Comparison of ENCODE assay signal across 34 mouse cellular contexts in the genomic region with DNA sequence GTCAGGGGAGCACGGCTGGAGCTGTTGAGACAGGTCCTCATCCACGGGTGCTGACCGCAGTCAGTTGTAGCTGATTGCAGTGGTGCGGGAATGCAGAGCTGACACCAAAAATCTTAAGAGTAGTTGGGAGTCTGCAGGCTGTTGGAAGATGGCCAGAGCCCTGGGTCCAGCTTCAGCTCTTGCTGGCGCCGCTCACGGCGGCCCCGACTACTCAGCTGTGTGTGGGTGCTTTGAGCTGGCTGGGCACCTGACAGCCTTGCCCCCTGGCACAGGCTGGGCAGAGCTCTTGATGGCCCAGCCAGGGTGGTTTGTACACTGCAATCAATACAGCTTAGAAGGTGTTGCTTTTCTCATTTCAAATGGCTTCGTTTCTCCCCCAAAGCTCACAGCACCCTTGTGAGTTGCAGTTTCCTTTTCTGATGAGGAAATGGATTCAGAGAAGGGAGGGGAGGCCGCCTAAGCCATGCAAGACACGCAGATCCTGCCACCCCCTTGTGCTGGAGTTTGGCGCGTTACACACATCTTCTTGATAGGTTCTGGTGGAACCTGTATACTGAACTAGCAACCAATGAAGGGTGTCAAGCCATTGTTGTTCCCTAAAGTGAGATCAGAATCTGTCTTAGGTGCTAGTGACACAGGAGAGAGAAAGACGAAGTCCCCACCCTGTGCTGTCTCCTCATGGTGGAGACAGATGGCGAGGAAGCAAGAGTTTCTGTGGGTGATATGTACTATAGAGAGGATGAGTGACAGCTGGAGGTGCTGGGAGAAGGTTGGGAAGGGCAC. TPM values are rescaled to one million over a fixed set of nuclear protein-coding genes. Genes with fewer than 3 reads are reported as not detected.
DNase-seq lines count a peak whose midpoint lies in the region; ATAC-seq and TF ChIP-seq lines count a peak whose summit lies in the region.
"Had no signal": no experiment of that assay in that cellular context is flagged by ENCODE, and none has a peak within 500 bp of the region (broad histone marks: within the 10 kb centered on the region; RNA-seq: fewer than 3 reads in every experiment).

No protein-coding gene starts in this region.

- no peak overlapping the region for H3K4me3 ChIP-seq in midbrain, embryonic 11.5 days (ENCODE audit: low read depth, low read length)
- H3K4me3 ChIP-seq in midbrain, embryonic 15.5 days = no peak overlapping the region
- peak overlapping the region; percentile 27 to 31; a peak in 3 of 4 replicates for H3K4me3 ChIP-seq in MEL (ENCODE audit: control insufficient read depth in 1 of 2, insufficient read depth in 1 of 2, low read depth in 2 of 2, low read length in 2 of 2)
- no peak overlapping the region for H3K4me3 ChIP-seq in hindbrain, embryonic 10.5 days
- H3K4me3 ChIP-seq: erythroblast, embryonic 14.5 days; hindbrain, embryonic 13.5 days; limb, embryonic 10.5 days; limb, embryonic 15.5 days; liver, embryonic 13.5 days; megakaryocyte, embryonic 14.5 days; midbrain, embryonic 13.5 days; stomach, embryonic 15.5 days had no signal

- intact Hi-C loops in left cerebral cortex, postnatal 25 days (cut with DNase I) = loop anchor here (1.0 to 2.0 kb wide), 3 partner anchors 153 to 413 kb away; no protein-coding TSS in a partner anchor

- peak; percentile 60 to 73 for DNase-seq in frontal cortex, postnatal 36 days (ENCODE audit: low spot score in 2 of 2)
- no peak for DNase-seq in frontal cortex, postnatal 14 days (ENCODE audit: low spot score in 2 of 2)
- DNase-seq in midbrain, embryonic 11.5 days (ENCODE audit: low spot score, missing footprints) = peak; percentile 66
- peak; percentile 55 for DNase-seq in MEL (ENCODE audit: low read depth, low spot score)
- DNase-seq in left cerebral cortex, postnatal 25 days (ENCODE audit: low spot score in 2 of 2) = peak; percentile 46 to 89
- no peak for DNase-seq in hindbrain, embryonic 10.5 days (ENCODE audit: low spot score)
- DNase-seq in spleen, adult 18-20 months = no peak
- DNase-seq: gastrocnemius, postnatal 25 days; liver, embryonic 13.5 days had no signal

- H3K79me2 ChIP-seq in MEL (ENCODE audit: control insufficient read depth, insufficient read depth, low read length, poor library complexity) = no peaks in the 10 kb centered on the region

- no peak overlapping the region for H3K27ac ChIP-seq in midbrain, embryonic 11.5 days (ENCODE audit: low read depth, low read length)
- H3K27ac ChIP-seq in midbrain, embryonic 15.5 days = no peak overlapping the region
- no peak overlapping the region for H3K27ac ChIP-seq in MEL (ENCODE audit: control insufficient read depth, low read depth, low read length)
- H3K27ac ChIP-seq in hindbrain, embryonic 10.5 days = no peak overlapping the region
- H3K27ac ChIP-seq: hindbrain, embryonic 13.5 days; limb, embryonic 10.5 days; limb, embryonic 15.5 days; liver, embryonic 13.5 days; midbrain, embryonic 13.5 days; stomach, embryonic 15.5 days had no signal

- TF ChIP-seq POLR2A in MEL (IDR thresholded peaks at IDR 0.05; ENCODE audit: control insufficient read depth in 1 of 2, insufficient read depth in 1 of 2, low read depth in 1 of 2, low read length in 2 of 2, poor library complexity in 1 of 2) = no peak

- no peak for TF ChIP-seq CTCF in MEL (IDR thresholded peaks at IDR 0.05 in 2 of 3, conservative IDR thresholded peaks at IDR 0.05 in 1 of 3; ENCODE audit: control insufficient read depth in 1 of 3, insufficient read depth in 1 of 3, low read depth in 2 of 3, low read length in 3 of 3, poor library complexity in 1 of 3, severe bottlenecking in 1 of 3)

- H3K9ac ChIP-seq in midbrain, embryonic 11.5 days (ENCODE audit: low read length) = no peak overlapping the region
- H3K9ac ChIP-seq in midbrain, embryonic 15.5 days = no peak overlapping the region
- H3K9ac ChIP-seq in MEL (ENCODE audit: control insufficient read depth, low read depth, low read length, poor library complexity, severe bottlenecking) = peak overlapping the region; percentile 22; the same call in 1 of the 2 replicates
- H3K9ac ChIP-seq: hindbrain, embryonic 13.5 days; limb, embryonic 15.5 days; liver, embryonic 13.5 days; midbrain, embryonic 13.5 days; stomach, embryonic 15.5 days had no signal

- no peaks in the 10 kb centered on the region for H3K9me3 ChIP-seq in midbrain, embryonic 11.5 days (ENCODE audit: control insufficient read depth, low read length)
- no peaks in the 10 kb centered on the region for H3K9me3 ChIP-seq in midbrain, embryonic 15.5 days
- no peaks in the 10 kb centered on the region for H3K9me3 ChIP-seq in MEL (replicated peaks; ENCODE audit: insufficient read depth, low read length)
- no peaks in the 10 kb centered on the region for H3K9me3 ChIP-seq in hindbrain, embryonic 10.5 days
- H3K9me3 ChIP-seq: hindbrain, embryonic 13.5 days; limb, embryonic 10.5 days; limb, embryonic 15.5 days; liver, embryonic 13.5 days; midbrain, embryonic 13.5 days; stomach, embryonic 15.5 days had no signal

- TF ChIP-seq RAD21 in MEL (IDR thresholded peaks at IDR 0.05; ENCODE audit: low read depth, low read length) = no peak

- no peaks in the 10 kb centered on the region; the same call in 1 of the 2 replicates for H3K27me3 ChIP-seq in midbrain, embryonic 11.5 days (ENCODE audit: control insufficient read depth, insufficient read depth, low read length)
- H3K27me3 ChIP-seq in midbrain, embryonic 15.5 days (replicated peaks) = peaks cover 17% of the 10 kb centered on the region
- H3K27me3 ChIP-seq in MEL (ENCODE audit: control insufficient read depth in 1 of 2, insufficient read depth in 2 of 2, low read length in 2 of 2) = no peaks in the 10 kb centered on the region
- H3K27me3 ChIP-seq in hindbrain, embryonic 10.5 days (ENCODE audit: insufficient read depth, poor library complexity, severe bottlenecking) = peaks cover 90% of the 10 kb centered on the region
- H3K27me3 ChIP-seq: liver, embryonic 13.5 days; stomach, embryonic 15.5 days had no signal

- no peak for ATAC-seq in midbrain, embryonic 11.5 days (ENCODE audit: low FRiP score)
- ATAC-seq in midbrain, embryonic 15.5 days (replicated peaks) = no peak
- ATAC-seq: forebrain, embryonic 16.5 days; intestine, postnatal 0 days; lung, postnatal 0 days; midbrain, embryonic 13.5 days had no signal

- no peaks in the 10 kb centered on the region for H3K4me1 ChIP-seq in midbrain, embryonic 11.5 days (ENCODE audit: control insufficient read depth, insufficient read depth, low read length)
- no peaks in the 10 kb centered on the region for H3K4me1 ChIP-seq in midbrain, embryonic 15.5 days
- peaks cover 2 to 15% of the 10 kb centered on the region in 2 experiments; a peak in 3 of 4 replicates for H3K4me1 ChIP-seq in MEL (ENCODE audit: control insufficient read depth in 1 of 2, insufficient read depth in 2 of 2, low read length in 2 of 2)
- no peaks in the 10 kb centered on the region for H3K4me1 ChIP-seq in hindbrain, embryonic 10.5 days (replicated peaks)
- H3K4me1 ChIP-seq: hindbrain, embryonic 13.5 days; limb, embryonic 15.5 days; liver, embryonic 13.5 days; midbrain, embryonic 13.5 days had no signal

- 85% methylated on average over 16 of the region's 16 CpGs for WGBS in midbrain, embryonic 11.5 days
- 79% methylated on average over 16 of the region's 16 CpGs for WGBS in midbrain, embryonic 15.5 days
- WGBS in hindbrain, embryonic 10.5 days = 85% methylated on average over 16 of the region's 16 CpGs

- H3K4me2 ChIP-seq in midbrain, embryonic 11.5 days = no peak overlapping the region
- H3K4me2 ChIP-seq in midbrain, embryonic 15.5 days = no peak overlapping the region
- H3K4me2 ChIP-seq: heart, embryonic 11.5 days; hindbrain, embryonic 13.5 days; limb, embryonic 15.5 days; liver, embryonic 13.5 days; midbrain, embryonic 13.5 days; stomach, embryonic 15.5 days had no signal

- no peak for TF ChIP-seq EP300 in MEL (IDR thresholded peaks at IDR 0.05; ENCODE audit: low read depth in 1 of 2, low read length in 2 of 2)

- no peaks in the 10 kb centered on the region for H3K36me3 ChIP-seq in midbrain, embryonic 11.5 days (ENCODE audit: control insufficient read depth, insufficient read depth, low read length)
- H3K36me3 ChIP-seq in midbrain, embryonic 15.5 days (replicated peaks) = no peaks in the 10 kb centered on the region
- H3K36me3 ChIP-seq in MEL (ENCODE audit: control insufficient read depth in 1 of 2, insufficient read depth in 2 of 2, low read length in 2 of 2) = no peaks in the 10 kb centered on the region
- H3K36me3 ChIP-seq in hindbrain, embryonic 10.5 days = no peaks in the 10 kb centered on the region
- H3K36me3 ChIP-seq: limb, embryonic 10.5 days; limb, embryonic 15.5 days; liver, embryonic 13.5 days; midbrain, embryonic 13.5 days; stomach, embryonic 15.5 days had no signal

RNA-seq across cellular contexts. Expression of a gene that starts 8.9 kb away (rescaled TPM):
- polyA plus RNA-seq in midbrain, embryonic 11.5 days (2014; fragmentation: Nextera tagmentation; extraction: Ambion mirVana) = 13.3 and 15.9 TPM in 2 replicates
- polyA plus RNA-seq in midbrain, embryonic 15.5 days (2015; fragmentation: Nextera tagmentation; extraction: Ambion mirVana) = 49.3 and 54.0 TPM in 2 replicates
- 3.3 and 4.1 TPM in 2 replicates for total RNA-seq in MEL (2012; rRNA removed)
- 10 to 100 TPM in 1 of 2 experiments, not detected in 1; 23.0 TPM for polyA plus RNA-seq in MEL (2012; ENCODE audit: insufficient read depth in 1 of 2, insufficient read length in 2 of 2, low read depth in 1 of 2, low replicate concordance in 2 of 2, missing spikeins in 1 of 2)
- total RNA-seq in left cerebral cortex, postnatal 25 days (2021) = 10 to 100 TPM; 69.3 to 79.1 TPM
- 12.3 and 26.5 TPM in 2 replicates for polyA plus RNA-seq in hindbrain, embryonic 10.5 days (2016; fragmentation: Nextera tagmentation; extraction: Ambion mirVana)
- polyA plus RNA-seq: erythroblast, embryonic 14.5 days had no signal

RNA-seq across cellular contexts. Expression of a gene that starts 14.3 kb away (rescaled TPM):
- not detected in 2 replicates for polyA plus RNA-seq in midbrain, embryonic 11.5 days (2014; fragmentation: Nextera tagmentation; extraction: Ambion mirVana)
- polyA plus RNA-seq in midbrain, embryonic 15.5 days (2015; fragmentation: Nextera tagmentation; extraction: Ambion mirVana) = not detected in 2 replicates
- total RNA-seq in MEL (2012; rRNA removed) = not detected in 2 replicates
- polyA plus RNA-seq in MEL (2012; ENCODE audit: insufficient read depth in 1 of 2, insufficient read length in 2 of 2, low read depth in 1 of 2, low replicate concordance in 2 of 2, missing spikeins in 1 of 2) = not detected
- total RNA-seq in left cerebral cortex, postnatal 25 days (2021) = not detected
- not detected in 2 replicates for polyA plus RNA-seq in hindbrain, embryonic 10.5 days (2016; fragmentation: Nextera tagmentation; extraction: Ambion mirVana)
- total RNA-seq: adrenal gland, postnatal 14 days; gastrocnemius, adult 18-20 months; gastrocnemius, postnatal 25 days; heart, adult 18-20 months; heart, postnatal 36 days; layer of hippocampus, postnatal 25 days; monocyte, adult 5-6 weeks had no signal
- polyA plus RNA-seq: cortical plate, adult 2 months; embryonic facial prominence, embryonic 14.5 days; erythroblast, embryonic 14.5 days; forebrain, embryonic 11.5 days; forebrain, embryonic 16.5 days; heart, embryonic 11.5 days; heart, embryonic 16.5 days; hindbrain, embryonic 13.5 days; intestine, postnatal 0 days; large intestine, adult 2 months; limb, embryonic 10.5 days; limb, embryonic 15.5 days; liver, embryonic 13.5 days; lung, postnatal 0 days; midbrain, embryonic 13.5 days; neural tube, embryonic 14.5 days; small intestine, adult 2 months; stomach, embryonic 15.5 days had no signal

RNA-seq across cellular contexts. Expression of a gene that starts 31.7 kb away (rescaled TPM):
- polyA plus RNA-seq in midbrain, embryonic 11.5 days (2014; fragmentation: Nextera tagmentation; extraction: Ambion mirVana) = 1.3 TPM in 2 replicates
- polyA plus RNA-seq in midbrain, embryonic 15.5 days (2015; fragmentation: Nextera tagmentation; extraction: Ambion mirVana) = 56.0 and 56.4 TPM in 2 replicates
- not detected in 2 replicates for total RNA-seq in MEL (2012; rRNA removed)
- polyA plus RNA-seq in MEL (2012; ENCODE audit: insufficient read depth in 1 of 2, insufficient read length in 2 of 2, low read depth in 1 of 2, low replicate concordance in 2 of 2, missing spikeins in 1 of 2) = not detected
- total RNA-seq in left cerebral cortex, postnatal 25 days (2021) = 100 to 1,000 TPM; 785 to 906 TPM
- polyA plus RNA-seq in hindbrain, embryonic 10.5 days (2016; fragmentation: Nextera tagmentation; extraction: Ambion mirVana) = 2.3 and 2.4 TPM in 2 replicates
- total RNA-seq: gastrocnemius, adult 18-20 months; gastrocnemius, postnatal 25 days; heart, adult 18-20 months; heart, postnatal 36 days; monocyte, adult 5-6 weeks had no signal
- polyA plus RNA-seq: erythroblast, embryonic 14.5 days; heart, embryonic 16.5 days; limb, embryonic 10.5 days; liver, embryonic 13.5 days; lung, postnatal 0 days had no signal

RNA-seq across cellular contexts. Expression of a gene that starts 48.4 kb away (rescaled TPM):
- polyA plus RNA-seq in midbrain, embryonic 11.5 days (2014; fragmentation: Nextera tagmentation; extraction: Ambion mirVana) = 9.8 and 10.8 TPM in 2 replicates
- 26.0 and 32.7 TPM in 2 replicates for polyA plus RNA-seq in midbrain, embryonic 15.5 days (2015; fragmentation: Nextera tagmentation; extraction: Ambion mirVana)
- total RNA-seq in MEL (2012; rRNA removed) = not detected in 2 replicates
- not detected for polyA plus RNA-seq in MEL (2012; ENCODE audit: insufficient read depth in 1 of 2, insufficient read length in 2 of 2, low read depth in 1 of 2, low replicate concordance in 2 of 2, missing spikeins in 1 of 2)
- 100 to 1,000 TPM; 120 to 145 TPM for total RNA-seq in left cerebral cortex, postnatal 25 days (2021)
- polyA plus RNA-seq in hindbrain, embryonic 10.5 days (2016; fragmentation: Nextera tagmentation; extraction: Ambion mirVana) = 1.2 and 2.5 TPM in 2 replicates
- total RNA-seq: gastrocnemius, adult 18-20 months; gastrocnemius, postnatal 25 days; heart, adult 18-20 months; heart, postnatal 36 days; monocyte, adult 5-6 weeks had no signal
- polyA plus RNA-seq: erythroblast, embryonic 14.5 days; heart, embryonic 16.5 days; lung, postnatal 0 days had no signal

Comparison
In these comparisons a context has a peak if more than half of its experiments do, and no peak if none do; other contexts are left out.
1. DNase-seq: peak in frontal cortex, postnatal 36 days (2 of 2), midbrain, embryonic 11.5 days (single experiment), MEL (single experiment) and left cerebral cortex, postnatal 25 days (2 of 2); none in frontal cortex, postnatal 14 days (0 of 2), hindbrain, embryonic 10.5 days (single experiment) and spleen, adult 18-20 months (0 of 2).
2. RNA of a gene that starts 31.7 kb away (polyA plus RNA-seq): 56.0 to 56.4 TPM in midbrain, embryonic 15.5 days; 2.3 to 2.4 TPM in hindbrain, embryonic 10.5 days, 1.3 TPM in midbrain, embryonic 11.5 days and not detected in MEL; every median in the first group is over 10 times any median in the second.
3. H3K4me3 ChIP-seq: peak in MEL (2 of 2); none in midbrain, embryonic 11.5 days (single experiment), midbrain, embryonic 15.5 days (single experiment) and hindbrain, embryonic 10.5 days (single experiment).